Mouse (Mus musculus) liver, adult 2 months (tissue): ENCODE results near the gene Ankrd13d. TPM values are rescaled to one million over a fixed set of nuclear protein-coding genes. Genes with fewer than 3 reads are reported as not detected.

ENCODE experiments used
- DNase-seq: peaks from one replicate; pipeline ENCODE4 v3.0.0-alpha.2; 2011; ENCODE audit warnings: low read depth, low spot score; ENCODE audit errors: extremely low read depth
- H3K27ac ChIP-seq: fragments of 200-500 bp; replicated peaks from 2 replicates; pipeline ENCODE4 v1.5.1; 2012; ENCODE audit warnings: low read depth, mild to moderate bottlenecking, control low read depth, inconsistent platforms, low read length; ENCODE audit not compliant: insufficient read depth
- H3K27me3 ChIP-seq: fragments of 200-500 bp; 2 replicates; pipeline ENCODE4 v1.6.1; 2012; ENCODE audit warnings: mild to moderate bottlenecking, moderate library complexity, low read length, inconsistent platforms; ENCODE audit not compliant: control insufficient read depth, insufficient read depth
- H3K36me3 ChIP-seq: fragments of 200-500 bp; 2 replicates; pipeline ENCODE4 v1.6.1; 2012; ENCODE audit warnings: low read length, inconsistent platforms; ENCODE audit not compliant: control insufficient read depth, insufficient read depth
- H3K4me1 ChIP-seq: fragments of 200-500 bp; 2 replicates; pipeline ENCODE4 v1.6.1; 2011; ENCODE audit warnings: low read length; ENCODE audit not compliant: control insufficient read depth, insufficient read depth
- H3K4me3 ChIP-seq: fragments of 200-500 bp; 2 replicates; pipeline ENCODE4 v1.5.1; 2011; ENCODE audit warnings: low read depth, mild to moderate bottlenecking, control low read depth, low read length, moderate library complexity; ENCODE audit not compliant: insufficient read depth
- H3K79me2 ChIP-seq: fragments of 200-500 bp; 2 replicates; pipeline ENCODE4 v1.6.1; 2012; ENCODE audit warnings: inconsistent platforms, mild to moderate bottlenecking, low read length, moderate library complexity; ENCODE audit not compliant: control insufficient read depth, insufficient read depth
- H3K9ac ChIP-seq: fragments of 200-500 bp; 2 replicates; pipeline ENCODE4 v1.6.1; 2012; ENCODE audit warnings: low read depth, mild to moderate bottlenecking, control low read depth, inconsistent platforms, low read length
- CTCF ChIP-seq: fragments of 200-500 bp; IDR thresholded peaks from 2 replicates; pipeline ENCODE4 v1.5.1; 2011; ENCODE audit warnings: low read depth, low read length, control low read depth
- POLR2A ChIP-seq: fragments of 200-500 bp; IDR thresholded peaks from 2 replicates; pipeline ENCODE4 v1.6.1; 2011; ENCODE audit warnings: low read length, control low read depth; ENCODE audit not compliant: insufficient read depth; ENCODE audit errors: extremely low read depth
- WGBS: fragments of 180-500 bp; shearing (Covaris S2); methylation state at CpG from one replicate; pipeline ENCODE4 v1.1.7; 2018; 5-methylcytosine and 5-hydroxymethylcytosine counted together
- polyA plus RNA-seq: library from polyadenylated mRNA; depleted of rRNA; stranded (reverse); fragments of >200 nt; gene quantifications from 2 replicates; pipeline ENCODE4 v1.2.3, GENCODE M21; 2012; rRNA removed
- total RNA-seq: library from RNA; depleted of rRNA; stranded (reverse); fragments of >200 nt; gene quantifications from 2 replicates; pipeline ENCODE4 v1.2.3, GENCODE M21; 2014; rRNA removed

The Ankrd13d gene
- total and polyA plus RNA-seq, 2 experiments: 0.46 to 0.60 TPM

DNA sequence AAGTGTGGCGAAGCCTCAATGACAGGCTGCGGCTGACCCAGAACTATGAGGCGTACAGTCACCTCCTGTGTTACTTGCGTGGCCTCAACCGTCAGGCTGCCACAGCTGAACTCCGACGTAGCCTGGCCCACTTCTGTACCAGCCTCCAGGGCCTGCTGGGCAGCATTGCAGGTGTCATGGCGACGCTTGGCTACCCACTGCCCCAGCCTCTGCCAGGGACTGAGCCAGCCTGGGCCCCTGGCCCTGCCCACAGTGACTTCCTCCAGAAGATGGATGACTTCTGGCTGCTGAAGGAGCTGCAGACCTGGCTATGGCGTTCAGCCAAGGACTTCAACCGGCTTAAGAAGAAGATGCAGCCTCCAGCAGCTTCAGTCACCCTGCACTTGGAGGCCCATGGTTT is 60.8 kb downstream of the Ankrd13d start:
- H3K4me3 ChIP-seq: no peak overlapping the region
- DNase-seq: no peak
- no peaks in the 10 kb centered on the region for H3K79me2 ChIP-seq
- no peak for TF ChIP-seq CTCF
- no peak for TF ChIP-seq POLR2A
- H3K27ac ChIP-seq: no peak overlapping the region
- no peaks in the 10 kb centered on the region for H3K27me3 ChIP-seq
- no peak overlapping the region for H3K9ac ChIP-seq
- no peaks in the 10 kb centered on the region for H3K36me3 ChIP-seq
- 75% methylated on average over 11 of the region's 11 CpGs for WGBS
- no peaks in the 10 kb centered on the region for H3K4me1 ChIP-seq

GRCm38 (mm10) chr19:4220957-4221743 is 61.8 kb downstream of the Ankrd13d start:
- TF ChIP-seq POLR2A (no peak), CTCF (no peak)

DNA sequence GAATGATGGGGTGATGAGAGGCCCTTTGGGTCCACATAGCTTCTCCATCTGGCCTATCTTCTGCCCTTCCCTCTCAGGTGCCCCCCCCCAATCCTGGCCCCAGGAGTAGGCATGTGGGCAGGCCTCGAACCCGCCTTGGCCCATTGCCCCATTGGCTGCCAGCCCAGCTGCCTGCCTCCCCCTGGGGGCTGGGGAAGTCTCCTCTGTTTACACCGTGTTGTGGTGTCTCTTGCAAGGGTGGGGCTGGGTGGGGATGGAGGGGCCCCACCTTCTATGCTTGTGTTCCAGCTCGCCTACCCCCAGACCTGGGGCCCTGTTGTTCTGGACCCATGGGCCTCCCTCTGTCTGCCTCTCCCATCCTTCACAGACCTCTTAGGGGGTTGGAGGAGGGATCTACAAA is 62.5 kb downstream of the Ankrd13d start:
- no peak for TF ChIP-seq POLR2A
- no peak for TF ChIP-seq CTCF
- no peak overlapping the region for H3K9ac ChIP-seq
- 75% methylated on average over 4 of the region's 4 CpGs for WGBS
- no peak for DNase-seq
- H3K79me2 ChIP-seq: no peaks in the 10 kb centered on the region
- no peak overlapping the region for H3K4me3 ChIP-seq
- no peaks in the 10 kb centered on the region for H3K27me3 ChIP-seq
- H3K4me1 ChIP-seq: no peaks in the 10 kb centered on the region
- no peaks in the 10 kb centered on the region for H3K36me3 ChIP-seq
- H3K27ac ChIP-seq: no peak overlapping the region

More at GRCm38 (mm10) chr19:4220957-4221743, 61.8 kb downstream of the Ankrd13d start:
- WGBS: 61% methylated on average over 14 of the region's 14 CpGs
- no peaks in the 10 kb centered on the region for H3K79me2 ChIP-seq
- H3K4me1 ChIP-seq: no peaks in the 10 kb centered on the region
- no peak overlapping the region; the same call in 1 of the 2 replicates for H3K27ac ChIP-seq
- no peaks in the 10 kb centered on the region for H3K27me3 ChIP-seq
- no peak for DNase-seq
- H3K9ac ChIP-seq: no peak overlapping the region
- no peak overlapping the region for H3K4me3 ChIP-seq
- no peaks in the 10 kb centered on the region for H3K36me3 ChIP-seq

Other genes with a start within 250 kb of the Ankrd13d start
- gene Gstp1, start 245.2 kb downstream of the Ankrd13d start, total RNA-seq: 456 and 810 TPM in 2 replicates
- 965 and 1,374 TPM in 2 replicates for gene Gstp1, start 245.2 kb downstream of the Ankrd13d start, polyA plus RNA-seq
- 4.1 and 7.9 TPM in 2 replicates for gene Gstp2, start 237.1 kb downstream of the Ankrd13d start, total RNA-seq
- gene Gstp2, start 237.1 kb downstream of the Ankrd13d start, polyA plus RNA-seq: 4.4 and 9.2 TPM in 2 replicates
- 21.5 and 28.1 TPM in 2 replicates for gene Gstp3, start 223.6 kb downstream of the Ankrd13d start, total RNA-seq
- gene Gstp3, start 223.6 kb downstream of the Ankrd13d start, polyA plus RNA-seq: 54.3 and 66.1 TPM in 2 replicates
- gene Cabp2, start 201.6 kb downstream of the Ankrd13d start, total RNA-seq: 0.13 and 0.37 TPM in 2 replicates
- gene Cabp2, start 201.6 kb downstream of the Ankrd13d start, polyA plus RNA-seq: 0.27 and 0.70 TPM in 2 replicates
- gene Cdk2ap2, start 186.0 kb downstream of the Ankrd13d start, total RNA-seq: 33.9 and 44.0 TPM in 2 replicates
- gene Cdk2ap2, start 186.0 kb downstream of the Ankrd13d start, polyA plus RNA-seq: 185 and 198 TPM in 2 replicates
- 1.7 and 4.9 TPM in 2 replicates for gene Pitpnm1, start 183.1 kb downstream of the Ankrd13d start, total RNA-seq
- gene Pitpnm1, start 183.1 kb downstream of the Ankrd13d start, polyA plus RNA-seq: 8.1 and 14.2 TPM in 2 replicates
- gene Aip, start 157.3 kb downstream of the Ankrd13d start, total RNA-seq: 16.5 and 20.1 TPM in 2 replicates
- 30.0 and 33.5 TPM in 2 replicates for gene Aip, start 157.3 kb downstream of the Ankrd13d start, polyA plus RNA-seq
- not detected in 2 replicates for gene Gpr152, start 143.3 kb downstream of the Ankrd13d start, total RNA-seq
- gene Gpr152, start 143.3 kb downstream of the Ankrd13d start, polyA plus RNA-seq: 0.02 TPM in 2 replicates
- gene Cabp4, start 139.1 kb downstream of the Ankrd13d start, total RNA-seq: 0.37 TPM in 1 of 2 replicates, not detected in the other
- not detected in 2 replicates for gene Cabp4, start 139.1 kb downstream of the Ankrd13d start, polyA plus RNA-seq
- 66.1 and 72.6 TPM in 2 replicates for gene Coro1b, start 134.5 kb downstream of the Ankrd13d start, total RNA-seq
- 109 and 114 TPM in 2 replicates for gene Coro1b, start 134.5 kb downstream of the Ankrd13d start, polyA plus RNA-seq
- gene Ptprcap, start 129.5 kb downstream of the Ankrd13d start, total RNA-seq: 1.7 and 4.1 TPM in 2 replicates
- 6.9 and 8.2 TPM in 2 replicates for gene Ptprcap, start 129.5 kb downstream of the Ankrd13d start, polyA plus RNA-seq
- gene Rps6kb2, start 119.8 kb downstream of the Ankrd13d start, total RNA-seq: 7.2 and 7.4 TPM in 2 replicates
- 28.3 and 31.6 TPM in 2 replicates for gene Rps6kb2, start 119.8 kb downstream of the Ankrd13d start, polyA plus RNA-seq
- 0.40 and 0.65 TPM in 2 replicates for gene Carns1, start 107.7 kb downstream of the Ankrd13d start, total RNA-seq
- gene Carns1, start 107.7 kb downstream of the Ankrd13d start, polyA plus RNA-seq: 1.8 and 1.9 TPM in 2 replicates
- 0.46 and 1.4 TPM in 2 replicates for gene Tbc1d10c, start 91.9 kb downstream of the Ankrd13d start, total RNA-seq
- 1.7 and 2.2 TPM in 2 replicates for gene Tbc1d10c, start 91.9 kb downstream of the Ankrd13d start, polyA plus RNA-seq
- 170 TPM in 2 replicates for gene Ppp1ca, start 91.1 kb downstream of the Ankrd13d start, total RNA-seq
- gene Ppp1ca, start 91.1 kb downstream of the Ankrd13d start, polyA plus RNA-seq: 399 and 571 TPM in 2 replicates
- 0.74 and 1.3 TPM in 2 replicates for gene Rad9a, start 81.5 kb downstream of the Ankrd13d start, total RNA-seq
- 7.0 and 7.5 TPM in 2 replicates for gene Rad9a, start 81.5 kb downstream of the Ankrd13d start, polyA plus RNA-seq
- 0.27 and 0.28 TPM in 2 replicates for gene Clcf1, start 68.9 kb downstream of the Ankrd13d start, total RNA-seq
- gene Clcf1, start 68.9 kb downstream of the Ankrd13d start, polyA plus RNA-seq: 0.87 and 3.8 TPM in 2 replicates
- not detected in 2 replicates for gene AC109138.7, start 68.8 kb downstream of the Ankrd13d start, total RNA-seq
- gene AC109138.7, start 68.8 kb downstream of the Ankrd13d start, polyA plus RNA-seq: not detected in 2 replicates
- gene Pold4, start 51.2 kb downstream of the Ankrd13d start, total RNA-seq: 27.2 and 27.3 TPM in 2 replicates
- gene Pold4, start 51.2 kb downstream of the Ankrd13d start, polyA plus RNA-seq: 60.4 and 63.8 TPM in 2 replicates
- gene Ssh3, start 14.0 kb downstream of the Ankrd13d start, total RNA-seq: 11.5 and 12.1 TPM in 2 replicates
- 15.3 and 29.2 TPM in 2 replicates for gene Ssh3, start 14.0 kb downstream of the Ankrd13d start, polyA plus RNA-seq
- gene Grk2, start 23.1 kb upstream of the Ankrd13d start, total RNA-seq: 11.3 and 16.4 TPM in 2 replicates
- gene Grk2, start 23.1 kb upstream of the Ankrd13d start, polyA plus RNA-seq: 23.4 and 30.3 TPM in 2 replicates
- 29.6 and 32.7 TPM in 2 replicates for gene Kdm2a, start 115.1 kb upstream of the Ankrd13d start, total RNA-seq
- 39.5 and 52.6 TPM in 2 replicates for gene Kdm2a, start 115.1 kb upstream of the Ankrd13d start, polyA plus RNA-seq
- 23.9 and 33.7 TPM in 2 replicates for gene Rhod, start 156.3 kb upstream of the Ankrd13d start, total RNA-seq
- 34.9 and 39.6 TPM in 2 replicates for gene Rhod, start 156.3 kb upstream of the Ankrd13d start, polyA plus RNA-seq
- gene Syt12, start 194.3 kb upstream of the Ankrd13d start, total RNA-seq: 0.27 and 0.28 TPM in 2 replicates
- gene Syt12, start 194.3 kb upstream of the Ankrd13d start, polyA plus RNA-seq: 0.47 and 0.91 TPM in 2 replicates
- 6.3 and 6.6 TPM in 2 replicates for gene 2010003K11Rik, start 215.4 kb upstream of the Ankrd13d start, total RNA-seq
- 5.4 and 7.5 TPM in 2 replicates for gene 2010003K11Rik, start 215.4 kb upstream of the Ankrd13d start, polyA plus RNA-seq
- 266 and 269 TPM in 2 replicates for gene Pcx, start 227.3 kb upstream of the Ankrd13d start, total RNA-seq
- gene Pcx, start 227.3 kb upstream of the Ankrd13d start, polyA plus RNA-seq: 237 and 274 TPM in 2 replicates